14 mouse cellular contexts compared by ENCODE assay signal in the genomic region with DNA sequence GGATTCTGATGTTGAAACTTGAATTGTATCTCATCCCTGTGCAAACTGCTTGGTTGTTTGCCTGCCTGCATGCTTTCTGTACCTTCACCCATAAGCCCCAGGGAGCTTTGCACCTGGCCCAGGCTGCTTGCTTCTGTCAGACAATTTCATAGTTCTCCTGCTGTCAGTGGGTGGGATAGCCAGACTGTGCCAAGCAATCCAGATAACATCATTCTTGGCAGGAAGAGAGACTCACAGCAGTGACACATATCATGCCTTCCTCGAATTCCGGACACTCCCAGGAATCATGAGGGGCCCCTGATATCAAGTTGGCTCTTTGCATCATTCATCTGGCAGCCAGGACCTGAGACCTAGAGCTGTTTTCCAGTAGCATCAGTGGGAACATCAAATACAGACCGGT. TPM values are rescaled to one million over a fixed set of nuclear protein-coding genes. Genes with fewer than 3 reads are reported as not detected.
DNase-seq lines count a peak whose midpoint lies in the region; ATAC-seq lines count a peak whose summit lies in the region.
"Had no signal": no experiment of that assay in that cellular context is flagged by ENCODE, and none has a peak within 500 bp of the region (broad histone marks: within the 10 kb centered on the region; RNA-seq: fewer than 3 reads in every experiment).

No protein-coding gene starts in this region.

- H3K4me3 ChIP-seq in heart, embryonic 11.5 days (ENCODE audit: low read depth, low read length) = no peak overlapping the region
- no peak overlapping the region for H3K4me3 ChIP-seq in midbrain, embryonic 15.5 days
- H3K4me3 ChIP-seq: embryonic facial prominence, embryonic 12.5 days; forebrain, embryonic 13.5 days had no signal

- no peaks in the 10 kb centered on the region for H3K27me3 ChIP-seq in heart, embryonic 11.5 days (ENCODE audit: control insufficient read depth, insufficient read depth, low read length)
- H3K27me3 ChIP-seq in midbrain, embryonic 15.5 days (replicated peaks) = no peaks in the 10 kb centered on the region
- H3K27me3 ChIP-seq: embryonic facial prominence, embryonic 12.5 days; forebrain, embryonic 13.5 days had no signal

- H3K9me3 ChIP-seq in heart, embryonic 11.5 days (replicated peaks; ENCODE audit: control insufficient read depth, low read length) = no peaks in the 10 kb centered on the region
- 0 out of 2 replicates have a peak, but pooled peaks cover 3% of the 10 kb centered on the region for H3K9me3 ChIP-seq in midbrain, embryonic 15.5 days
- H3K9me3 ChIP-seq: embryonic facial prominence, embryonic 12.5 days; forebrain, embryonic 13.5 days had no signal

- no peak overlapping the region for H3K4me2 ChIP-seq in heart, embryonic 11.5 days
- no peak overlapping the region for H3K4me2 ChIP-seq in midbrain, embryonic 15.5 days
- H3K4me2 ChIP-seq: embryonic facial prominence, embryonic 12.5 days; forebrain, embryonic 13.5 days; liver, embryonic 11.5 days had no signal

- no peak overlapping the region for H3K9ac ChIP-seq in heart, embryonic 11.5 days (ENCODE audit: low read depth, low read length)
- no peak overlapping the region for H3K9ac ChIP-seq in midbrain, embryonic 15.5 days
- H3K9ac ChIP-seq: embryonic facial prominence, embryonic 12.5 days; forebrain, embryonic 13.5 days had no signal

- ATAC-seq in heart, embryonic 11.5 days (replicated peaks; ENCODE audit: insufficient number of reproducible peaks, low FRiP score, low TSS enrichment) = no peak
- ATAC-seq in granulocyte monocyte progenitor cell, adult 5-6 weeks (replicated peaks; ENCODE audit: poor library complexity, severe bottlenecking) = no peak
- ATAC-seq in midbrain, embryonic 15.5 days (replicated peaks) = no peak
- ATAC-seq: forebrain, embryonic 13.5 days had no signal

- WGBS in heart, embryonic 11.5 days (ENCODE audit: insufficient replicate concordance) = 35% methylated on average over 3 of the region's 3 CpGs
- whole genome bisulfite sequencing in midbrain, embryonic 15.5 days = 78% methylated on average over 3 of the region's 3 CpGs

- no peak overlapping the region for H3K27ac ChIP-seq in heart, embryonic 11.5 days (ENCODE audit: low read depth, low read length)
- no peak overlapping the region for H3K27ac ChIP-seq in midbrain, embryonic 15.5 days
- H3K27ac ChIP-seq: embryonic facial prominence, embryonic 12.5 days; forebrain, embryonic 13.5 days had no signal

- peaks cover 6% of the 10 kb centered on the region for H3K4me1 ChIP-seq in heart, embryonic 11.5 days (ENCODE audit: control insufficient read depth, insufficient read depth, low read length)
- H3K4me1 ChIP-seq in midbrain, embryonic 15.5 days = no peaks in the 10 kb centered on the region
- H3K4me1 ChIP-seq: embryonic facial prominence, embryonic 12.5 days; forebrain, embryonic 13.5 days had no signal

- DNase-seq in heart, adult 11 months = peak; percentile 93
- DNase-seq in 3T3-L1 (ENCODE audit: low read depth, low spot score) = peak; percentile 81
- peak; percentile 39 for DNase-seq in brain, adult 2 months (ENCODE audit: low read depth, low spot score)
- DNase-seq in layer of hippocampus, adult 8-10 months (ENCODE audit: low spot score in 2 of 2) = peak; percentile 10 to 24
- DNase-seq in left cerebral cortex, adult 8-10 months (ENCODE audit: low spot score in 2 of 2) = no peak
- DNase-seq: adrenal gland, postnatal 36 days; cerebellum, adult 9-10 months; kidney, adult 11 months had no signal

- no peaks in the 10 kb centered on the region for H3K36me3 ChIP-seq in heart, embryonic 11.5 days (ENCODE audit: control insufficient read depth, insufficient read depth, low read length)
- H3K36me3 ChIP-seq in midbrain, embryonic 15.5 days (replicated peaks) = no peaks in the 10 kb centered on the region
- H3K36me3 ChIP-seq: embryonic facial prominence, embryonic 12.5 days had no signal

RNA-seq across cellular contexts. Expression of a gene that starts 45.8 kb away (rescaled TPM):
- 44.6 and 51.7 TPM in 2 replicates for polyA plus RNA-seq in heart, embryonic 11.5 days (2014; fragmentation: Nextera tagmentation; extraction: Ambion mirVana)
- 1 to 10 TPM; 2.1 to 2.9 (median 2.5) TPM for total RNA-seq in layer of hippocampus, adult 8-10 months (2022)
- total RNA-seq in granulocyte monocyte progenitor cell, adult 5-6 weeks (2014; fragmentation: Nextera tagmentation) = 6.1 and 9.5 TPM in 2 replicates
- 8.3 and 9.1 TPM in 2 replicates for total RNA-seq in granulocyte monocyte progenitor cell, adult 5-6 weeks (2017)
- 2.8 and 3.0 TPM in 2 replicates for polyA plus RNA-seq in midbrain, embryonic 15.5 days (2015; fragmentation: Nextera tagmentation; extraction: Ambion mirVana)
- 1 to 10 TPM; 1.4 to 2.7 (median 1.7) TPM for total RNA-seq in left cerebral cortex, adult 8-10 months (2022)

Comparison
In these comparisons a context has a peak if more than half of its experiments do, and no peak if none do; other contexts are left out.
1. DNase-seq: peak in heart, adult 11 months (single experiment), 3T3-L1 (single experiment), brain, adult 2 months (single experiment) and layer of hippocampus, adult 8-10 months (2 of 2); none in left cerebral cortex, adult 8-10 months (0 of 2).